Mouse (Mus musculus) spleen, postnatal 10 days (tissue): ENCODE measurements around the gene Vasp.
A peak's percentile ranks its signal among the peaks of the same experiment; 100 is the strongest.

Experiments
- DNase-seq, 2 experiments: peaks; one replicate each; pipeline ENCODE4 v3.0.0; 2021 to 2022; ENCODE audit warnings: low spot score in 2 of 2

Gene Vasp

GRCm38 (mm10) chr7:19303770-19304169 lies 32.2 kb upstream of the Vasp start:
- DNase-seq: peak; percentile 69 to 87

DNA sequence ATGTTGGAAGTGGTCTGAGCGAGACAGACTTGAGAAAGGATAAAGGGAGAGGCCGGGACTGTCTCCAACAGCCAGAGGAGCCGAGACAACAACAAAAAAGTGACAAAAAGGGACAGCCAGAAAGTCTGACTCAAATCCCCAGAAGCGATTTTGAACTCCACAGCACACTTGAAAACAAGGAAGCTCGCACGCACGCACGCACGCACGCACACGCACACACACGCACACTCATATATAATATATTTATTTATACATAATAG lies 31.4 kb upstream of the Vasp start:
- DNase-seq: no peak

DNA sequence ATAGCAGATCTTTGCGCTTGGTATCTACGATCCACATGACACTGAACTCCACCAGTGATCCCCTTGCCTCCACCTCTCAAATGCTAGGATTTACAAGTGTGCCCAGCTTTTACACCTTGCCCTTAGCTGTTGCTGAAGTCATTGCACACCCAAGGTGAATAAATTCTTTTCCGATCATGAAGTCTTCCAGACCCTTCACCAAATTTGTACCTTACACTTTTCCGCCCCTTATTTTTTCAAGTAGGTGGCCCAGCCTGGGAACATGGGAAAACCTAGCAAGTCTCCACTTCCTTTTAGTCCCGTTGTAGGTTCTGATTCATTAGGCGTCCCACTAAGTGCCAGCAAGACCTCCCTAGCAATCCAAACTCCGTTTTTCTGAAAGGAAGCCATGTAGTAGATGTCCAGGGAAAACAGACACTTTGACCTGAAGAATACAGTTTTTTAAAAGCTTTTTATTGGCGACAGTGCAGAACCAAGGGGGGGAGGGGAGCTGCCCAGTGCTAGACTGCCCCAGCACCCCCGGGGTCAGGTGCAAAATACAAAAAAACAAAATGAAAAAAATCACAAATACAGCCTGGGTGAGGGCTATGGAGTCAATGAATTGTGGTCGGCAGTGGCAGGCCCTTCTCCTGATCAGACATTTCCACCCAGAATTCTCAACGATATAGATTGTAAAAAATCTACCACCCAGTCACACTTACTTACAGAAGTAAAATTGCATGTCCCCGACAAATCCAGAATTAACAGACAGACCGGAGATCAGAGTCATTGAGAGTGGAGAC lies 30.8 kb upstream of the Vasp start:
- DNase-seq: no peak

- DNase-seq: no peak
Measured at GRCm38 (mm10) chr7:19301461-19302263, 30.0 kb upstream of the Vasp start.

- DNase-seq: peak; percentile 76 to 89
Measured at GRCm38 (mm10) chr7:19300501-19301421, 29.1 kb upstream of the Vasp start.

GRCm38 (mm10) chr7:19299194-19299593 lies 27.6 kb upstream of the Vasp start:
- DNase-seq: peak in 1 of 2 experiments; percentile 55

DNA sequence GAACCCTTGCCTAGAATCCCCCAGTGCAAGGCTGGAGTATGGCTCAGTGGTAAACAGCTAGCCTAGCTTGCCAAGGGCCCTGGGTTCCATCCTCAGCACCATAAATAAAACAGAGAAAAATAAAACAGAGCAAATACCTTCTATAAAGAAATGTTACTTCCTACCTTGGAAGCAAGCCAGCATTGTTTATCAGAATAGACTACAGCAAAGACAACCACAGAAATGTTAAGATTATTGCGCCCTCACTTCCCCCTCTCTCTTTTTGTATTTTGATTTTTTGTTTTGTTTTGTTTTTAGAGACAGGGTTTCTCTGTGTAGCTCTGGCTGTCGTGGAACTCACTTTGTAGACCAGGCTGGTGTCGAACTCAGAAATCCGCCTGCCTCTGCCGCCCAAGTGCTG lies 26.2 kb upstream of the Vasp start:
- DNase-seq: no peak

- DNase-seq: no peak
Measured at GRCm38 (mm10) chr7:19297034-19297433, 25.4 kb upstream of the Vasp start.

- peak; percentile 89 to 96 for DNase-seq
Measured at GRCm38 (mm10) chr7:19295503-19296185, 24.0 kb upstream of the Vasp start.

DNA sequence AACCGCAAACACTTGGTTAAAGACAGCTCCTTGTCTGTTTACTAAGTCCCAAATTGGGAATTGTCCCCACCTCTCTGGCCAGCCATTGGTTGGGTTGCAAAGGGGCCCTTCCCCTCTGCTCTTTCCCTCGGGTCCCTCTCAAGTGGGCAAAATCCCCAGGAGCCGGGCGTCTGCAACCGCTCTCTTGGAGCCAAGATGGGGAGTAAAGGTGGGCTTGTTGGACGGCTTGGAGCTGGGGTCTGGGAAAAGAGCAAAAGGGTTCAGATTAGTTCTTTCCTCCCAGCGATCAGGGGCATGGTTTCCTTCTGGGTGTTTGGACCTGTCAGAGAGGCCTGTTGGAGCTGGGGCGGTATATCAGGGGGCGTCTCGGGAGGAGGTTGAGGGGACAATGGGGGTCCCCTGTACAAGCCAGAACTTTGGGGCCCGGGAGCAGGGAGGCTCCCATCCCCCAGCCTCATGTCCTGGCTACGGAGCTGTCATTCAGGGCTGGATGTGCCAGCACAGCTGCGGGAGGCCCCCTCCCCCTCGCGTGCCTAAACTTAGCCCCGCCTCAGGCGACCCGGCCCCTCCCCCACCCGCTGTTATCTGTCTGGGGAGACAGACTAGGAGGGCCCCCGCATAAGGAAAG lies 19.5 kb upstream of the Vasp start:
- no peak for DNase-seq

- DNase-seq: peak; percentile 62 to 83
Measured at GRCm38 (mm10) chr7:19284763-19285162, 13.1 kb upstream of the Vasp start.

GRCm38 (mm10) chr7:19283406-19283804 lies 11.8 kb upstream of the Vasp start:
- DNase-seq: no peak

DNA sequence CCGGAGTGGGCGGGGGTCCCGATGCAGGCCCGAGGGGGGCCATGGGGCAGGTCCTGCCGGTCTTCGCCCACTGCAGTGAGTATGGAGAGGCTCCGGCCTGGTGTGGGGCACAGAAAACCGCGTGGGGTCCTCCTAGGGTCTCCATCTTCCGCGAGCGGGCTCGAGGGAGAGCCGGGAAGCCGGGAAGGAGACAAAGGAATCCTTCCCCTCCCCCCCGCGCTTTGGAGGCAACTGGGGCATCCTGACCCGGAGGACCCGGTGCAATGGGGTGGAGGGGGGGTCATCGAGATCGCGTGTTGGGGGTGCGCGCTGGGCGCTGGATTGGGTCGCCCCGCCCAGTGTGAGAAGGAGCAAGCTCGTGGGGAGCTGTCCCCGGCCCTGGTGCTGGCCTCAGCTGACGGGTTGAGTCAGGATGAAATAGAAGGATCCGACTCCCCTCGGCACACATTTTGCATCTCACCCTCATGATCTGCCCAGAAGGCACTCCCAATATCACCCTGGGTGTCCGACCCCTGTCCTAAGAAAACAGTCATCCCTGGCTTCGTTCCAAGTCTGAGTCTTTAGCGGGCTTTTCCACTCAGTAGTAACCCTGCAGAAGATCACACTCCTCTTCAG lies 11.3 kb upstream of the Vasp start:
- peak in 1 of 2 experiments; percentile 79 for DNase-seq

DNA sequence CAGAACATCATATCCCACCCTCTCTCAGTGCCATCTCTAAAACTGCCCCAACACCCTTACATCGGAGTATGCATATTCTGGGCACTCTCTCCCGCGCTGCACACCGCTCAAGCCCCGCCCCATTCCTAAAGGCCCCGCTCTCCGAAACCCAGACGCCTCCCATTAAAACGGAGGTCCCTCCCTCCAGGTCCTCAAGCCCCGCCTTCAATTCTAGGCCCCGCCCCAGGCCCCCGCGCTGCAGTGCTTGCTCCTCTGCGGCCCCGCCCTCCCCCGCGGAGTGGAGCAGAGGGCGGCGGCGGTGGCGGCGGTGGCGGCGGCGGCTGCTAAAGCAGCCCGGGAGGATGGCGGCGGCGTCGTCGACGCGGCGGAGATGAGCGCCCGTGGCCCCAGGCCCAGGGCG lies 10.8 kb upstream of the Vasp start, which contains the start of gene Rtn2:
TSS of gene Rtn2 (plus strand) at position 240 of the 400 bp plus-strand sequence.
- DNase-seq: peak; percentile 64 to 87

DNA sequence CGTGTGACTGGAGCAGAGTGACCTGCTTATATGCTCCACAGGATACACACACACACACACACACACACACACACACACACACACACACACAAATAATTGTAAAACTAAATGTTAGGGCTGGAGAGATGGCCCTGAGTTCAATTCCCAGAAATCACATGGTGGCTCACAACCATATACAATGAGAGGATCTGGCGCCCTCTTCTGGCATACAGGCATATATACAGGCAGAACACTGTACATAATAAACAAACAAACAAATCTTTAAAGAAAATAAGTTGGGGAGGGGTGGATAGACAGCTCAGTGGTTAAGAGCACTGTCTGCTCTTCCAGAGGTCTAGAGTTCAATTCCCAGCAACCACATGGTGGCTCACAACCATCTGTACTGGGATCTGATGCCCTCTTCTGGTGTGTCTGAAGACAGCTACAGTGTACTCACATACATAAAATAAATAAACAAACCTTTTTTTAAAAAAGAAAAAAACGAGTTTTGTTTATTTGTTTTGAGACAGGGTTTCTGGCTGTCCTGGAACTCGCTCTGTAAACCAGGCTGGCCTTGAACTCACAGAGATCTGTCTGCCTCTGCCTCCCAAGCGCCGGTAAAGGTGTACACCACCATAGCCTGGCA lies 10.2 kb upstream of the Vasp start:
- peak in 1 of 2 experiments; percentile 68 for DNase-seq

DNA sequence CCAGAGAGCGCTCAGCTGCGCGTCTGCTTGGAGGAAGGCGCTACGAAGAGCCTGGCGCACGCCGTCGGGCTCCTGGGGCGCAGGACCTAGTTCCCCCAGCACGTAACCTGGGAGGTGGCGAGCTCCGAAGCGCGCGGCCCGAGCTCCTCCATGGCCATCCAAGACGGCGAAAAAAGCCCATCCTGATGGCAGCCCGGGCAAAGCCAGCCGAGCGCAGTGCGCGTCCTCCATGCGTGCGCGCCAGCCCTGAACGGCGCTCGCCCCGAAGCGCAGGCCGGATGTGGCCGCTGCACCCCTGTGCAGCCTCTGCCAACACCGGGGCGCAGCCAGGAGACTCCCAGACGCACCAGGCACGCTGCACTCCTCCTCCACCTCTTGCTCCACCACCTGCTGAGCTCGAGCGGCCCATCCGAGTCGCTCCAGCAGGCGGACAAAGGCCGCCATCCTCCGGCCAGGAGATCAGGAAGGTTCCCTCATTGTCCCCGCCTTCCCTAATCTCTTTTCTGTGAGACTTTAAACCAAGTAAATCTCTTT lies 8.0 kb upstream of the Vasp start, which contains the start of gene Ppm1n:
TSS of gene Ppm1n (minus strand) at position 484 of the 534 bp plus-strand sequence.
- no peak for DNase-seq

DNA sequence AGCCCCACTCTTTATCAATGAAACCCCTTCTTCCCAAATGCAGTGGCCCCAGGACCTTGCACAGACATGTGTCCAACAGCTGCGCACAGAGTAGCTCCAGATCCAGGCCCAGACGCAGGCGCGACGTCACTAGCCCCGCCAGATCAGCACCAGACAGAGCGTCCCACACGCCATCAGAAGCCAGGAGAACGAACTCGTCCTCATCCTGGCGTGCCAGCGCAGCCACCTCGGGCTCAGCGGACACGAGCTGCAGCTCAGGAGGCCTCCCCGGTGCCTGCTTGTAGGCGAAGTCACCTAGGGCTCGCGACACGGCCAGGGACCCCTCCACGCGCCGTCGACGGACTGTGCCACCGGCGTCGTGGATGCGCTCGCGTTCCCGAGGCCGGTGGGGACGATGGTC lies 7.4 kb upstream of the Vasp start:
- DNase-seq: no peak

GRCm38 (mm10) chr7:19276253-19276652 lies 4.6 kb upstream of the Vasp start:
- no peak for DNase-seq

DNA sequence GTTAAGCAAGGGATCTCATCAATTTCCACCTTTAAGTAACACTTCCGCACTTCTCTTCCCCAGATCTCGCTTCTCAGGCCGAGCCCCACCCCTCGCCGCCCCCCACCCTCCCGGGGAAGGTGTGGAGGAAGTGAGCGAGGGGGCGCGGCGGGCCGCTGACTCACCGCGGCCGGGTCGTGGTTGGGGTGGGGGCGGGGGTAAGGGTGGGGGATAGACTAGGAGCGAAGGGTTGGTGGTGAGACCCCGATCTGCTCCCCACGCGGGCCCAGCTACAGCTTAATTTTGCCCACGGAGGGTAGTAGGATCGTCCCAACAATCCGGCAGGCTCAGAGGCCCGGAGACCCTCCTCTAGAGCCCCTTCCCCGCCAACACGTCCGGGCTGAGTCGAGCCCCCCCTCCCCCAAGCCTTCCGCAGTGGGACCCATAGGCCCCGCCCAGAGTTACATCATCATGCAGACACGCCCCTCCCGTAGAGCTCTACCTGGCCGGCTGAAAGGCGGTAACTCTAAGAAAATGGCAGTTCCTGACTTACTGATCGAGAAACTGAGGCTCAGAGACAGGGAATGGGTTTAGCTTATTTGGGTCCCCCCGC lies 652 bp upstream of the Vasp start:
- peak; percentile 75 to 88 for DNase-seq
